Mouse (Mus musculus): ENCODE measurements around the gene Tmem45b. TPM values are rescaled to one million over a fixed set of nuclear protein-coding genes. Genes with fewer than 3 reads are reported as not detected.

The Tmem45b gene
- polyA plus RNA-seq, 1 experiment from 2014 or later, result 0.11 TPM

DNA sequence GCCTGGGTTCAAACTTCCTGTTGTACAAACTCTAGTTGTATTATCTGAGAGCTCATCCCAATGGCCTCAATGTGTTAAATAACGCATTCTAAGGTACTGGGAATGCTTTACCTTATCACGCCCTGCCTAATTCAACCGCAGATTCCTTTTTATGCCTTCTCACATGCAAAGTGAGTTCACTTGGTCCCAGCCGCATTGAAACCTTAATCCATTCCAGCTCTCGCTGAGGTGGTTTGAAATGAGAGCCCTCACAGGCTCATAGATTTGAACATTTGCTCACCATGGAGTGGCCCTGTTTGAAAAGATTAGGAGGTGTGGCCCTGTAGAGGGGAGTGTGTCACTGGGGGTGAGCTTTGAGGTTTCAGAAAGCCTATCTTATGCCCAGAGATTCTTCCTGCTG lies 23.9 kb downstream of the Tmem45b start:
- no peak overlapping the region for H3K4me2 ChIP-seq (ENCODE audit: low read depth, low read length)
- H3K4me1 ChIP-seq (replicated peaks; ENCODE audit: control insufficient read depth, insufficient read depth, low read length), result no peaks in the 10 kb centered on the region
- H3K27me3 ChIP-seq (ENCODE audit: control insufficient read depth, insufficient read depth, low read depth, low read length), result no peaks in the 10 kb centered on the region
- ATAC-seq (ENCODE audit: low read depth), result no peak
- H3K27ac ChIP-seq (ENCODE audit: low read length), result no peak overlapping the region
- no peak overlapping the region for H3K9ac ChIP-seq (ENCODE audit: low read length)
- H3K4me3 ChIP-seq (ENCODE audit: low read length), result no peak overlapping the region
- 92% methylated on average over 5 of the region's 5 CpGs for WGBS
- no peaks in the 10 kb centered on the region for H3K9me3 ChIP-seq (ENCODE audit: control insufficient read depth, low read length)
- no peaks in the 10 kb centered on the region for H3K36me3 ChIP-seq (ENCODE audit: control insufficient read depth, insufficient read depth, low read length)

DNA sequence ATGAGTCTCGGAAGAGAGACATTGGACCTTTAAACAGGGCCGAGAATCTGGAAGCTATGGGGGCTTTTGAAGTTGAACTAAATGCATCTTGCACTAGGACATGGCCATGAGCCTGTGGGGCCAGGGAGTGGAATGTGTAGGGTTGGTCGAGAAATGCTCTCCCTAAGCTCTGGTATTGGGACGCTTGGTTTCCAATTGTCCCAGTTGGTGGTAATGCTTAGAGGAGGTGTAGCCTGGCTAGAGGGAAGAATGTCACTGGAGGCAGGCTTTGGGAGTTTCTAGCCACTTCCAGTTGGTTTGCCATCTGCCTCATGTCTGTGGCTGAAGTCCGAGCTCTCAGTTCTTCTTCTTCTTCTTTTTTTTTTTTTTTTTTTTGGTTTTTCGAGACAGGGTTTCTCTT lies 24.9 kb downstream of the Tmem45b start:
- H3K27ac ChIP-seq (ENCODE audit: low read length), result no peak overlapping the region
- H3K9me3 ChIP-seq (ENCODE audit: control insufficient read depth, low read length), result no peaks in the 10 kb centered on the region
- no peak overlapping the region for H3K4me2 ChIP-seq (ENCODE audit: low read depth, low read length)
- H3K9ac ChIP-seq (ENCODE audit: low read length), result no peak overlapping the region
- no peak overlapping the region for H3K4me3 ChIP-seq (ENCODE audit: low read length)
- H3K27me3 ChIP-seq (ENCODE audit: control insufficient read depth, insufficient read depth, low read depth, low read length), result no peaks in the 10 kb centered on the region
- 80% methylated on average over 5 of the region's 6 CpGs for WGBS
- no peaks in the 10 kb centered on the region for H3K36me3 ChIP-seq (ENCODE audit: control insufficient read depth, insufficient read depth, low read length)
- H3K4me1 ChIP-seq (replicated peaks; ENCODE audit: control insufficient read depth, insufficient read depth, low read length), result no peaks in the 10 kb centered on the region
- no peak for ATAC-seq (ENCODE audit: low read depth)

DNA sequence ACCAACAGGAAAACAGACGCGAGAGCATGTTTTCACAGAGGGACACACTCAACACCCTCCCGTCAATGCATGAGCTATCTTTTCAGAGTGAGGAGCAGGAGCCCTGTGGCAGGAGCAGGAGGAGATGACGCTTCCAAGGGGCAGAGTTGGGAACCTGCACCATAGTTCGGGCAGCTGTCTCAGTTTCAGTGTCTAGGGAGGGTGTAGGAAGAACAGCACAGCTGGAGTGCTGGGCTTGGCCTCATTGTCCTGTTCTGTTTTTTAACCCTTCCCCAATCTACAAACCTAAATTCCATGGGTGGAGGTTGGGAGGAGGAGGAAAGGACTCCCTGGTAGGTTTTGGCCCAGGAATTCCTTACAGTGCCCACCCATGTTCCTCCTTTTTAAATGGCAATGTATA lies 25.4 kb downstream of the Tmem45b start:
- Histone ChIP-seq H3K36me3 (ENCODE audit: control insufficient read depth, insufficient read depth, low read length) (no peaks in the 10 kb centered on the region), H3K9ac (ENCODE audit: low read length) (no peak overlapping the region), H3K4me3 (ENCODE audit: low read length) (no peak overlapping the region), H3K4me2 (ENCODE audit: low read depth, low read length) (no peak overlapping the region), H3K27me3 (ENCODE audit: control insufficient read depth, insufficient read depth, low read depth, low read length) (no peaks in the 10 kb centered on the region), H3K27ac (ENCODE audit: low read length) (no peak overlapping the region), H3K9me3 (ENCODE audit: control insufficient read depth, low read length) (no peaks in the 10 kb centered on the region), H3K4me1 (replicated peaks; ENCODE audit: control insufficient read depth, insufficient read depth, low read length) (no peaks in the 10 kb centered on the region)
- ATAC-seq (ENCODE audit: low read depth), result no peak
- 62% methylated on average over 5 of the region's 5 CpGs for WGBS

DNA sequence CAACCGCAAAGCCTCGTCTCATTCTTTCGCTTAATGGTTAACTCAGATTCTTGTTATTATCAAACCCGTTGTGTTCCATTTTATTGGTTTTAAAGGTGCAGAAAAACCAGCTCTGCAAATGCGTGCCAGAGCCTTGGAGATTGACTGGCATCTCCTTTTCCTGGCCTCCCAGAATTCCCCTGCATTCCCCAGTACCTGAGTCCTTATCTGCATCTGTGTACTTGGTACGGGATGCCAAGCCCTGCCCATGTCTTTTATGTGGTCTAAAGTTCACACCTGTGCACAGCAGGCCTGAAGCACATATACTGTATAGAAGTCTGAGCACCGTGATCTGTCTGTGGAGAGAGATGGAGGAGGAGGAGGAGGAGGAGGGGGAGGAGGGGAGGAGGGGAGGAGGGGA lies 26.4 kb downstream of the Tmem45b start:
- H3K4me3 ChIP-seq (ENCODE audit: low read length), result no peak overlapping the region
- 64% methylated on average over 6 of the region's 7 CpGs for WGBS
- no peak; the same call in 1 of the 2 replicates for ATAC-seq (ENCODE audit: low read depth)
- no peaks in the 10 kb centered on the region for H3K36me3 ChIP-seq (ENCODE audit: control insufficient read depth, insufficient read depth, low read length)
- H3K4me2 ChIP-seq (ENCODE audit: low read depth, low read length), result no peak overlapping the region
- H3K9me3 ChIP-seq (ENCODE audit: control insufficient read depth, low read length), result no peaks in the 10 kb centered on the region
- no peaks in the 10 kb centered on the region for H3K4me1 ChIP-seq (replicated peaks; ENCODE audit: control insufficient read depth, insufficient read depth, low read length)
- no peak overlapping the region for H3K9ac ChIP-seq (ENCODE audit: low read length)
- no peak overlapping the region for H3K27ac ChIP-seq (ENCODE audit: low read length)
- no peaks in the 10 kb centered on the region for H3K27me3 ChIP-seq (ENCODE audit: control insufficient read depth, insufficient read depth, low read depth, low read length)

DNA sequence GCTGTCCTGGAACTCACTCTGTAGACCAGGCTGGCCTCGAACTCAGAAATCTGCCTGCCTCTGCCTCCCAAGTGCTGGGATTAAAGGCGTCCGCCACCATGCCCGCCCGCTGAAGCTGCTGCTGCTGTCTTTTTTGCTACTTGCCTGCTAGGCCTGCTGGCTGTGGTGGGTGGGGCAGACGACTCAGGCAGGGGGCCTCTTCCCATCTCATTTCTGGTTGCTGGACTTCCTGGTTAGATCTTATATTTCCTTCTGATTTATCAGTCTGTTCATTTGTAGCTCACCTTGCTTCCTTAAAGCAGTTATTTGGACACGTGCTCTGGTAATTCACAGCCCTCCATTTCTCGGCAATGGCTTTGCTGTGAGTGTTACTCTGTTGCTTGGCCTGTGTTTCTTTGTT lies 28.8 kb downstream of the Tmem45b start:
- no peaks in the 10 kb centered on the region for H3K9me3 ChIP-seq (ENCODE audit: control insufficient read depth, low read length)
- H3K27me3 ChIP-seq (ENCODE audit: control insufficient read depth, insufficient read depth, low read depth, low read length), result no peaks in the 10 kb centered on the region
- 82% methylated on average over 8 of the region's 8 CpGs for WGBS
- no peak overlapping the region for H3K9ac ChIP-seq (ENCODE audit: low read length)
- no peak for ATAC-seq (ENCODE audit: low read depth)
- no peaks in the 10 kb centered on the region for H3K4me1 ChIP-seq (replicated peaks; ENCODE audit: control insufficient read depth, insufficient read depth, low read length)
- no peak overlapping the region for H3K4me3 ChIP-seq (ENCODE audit: low read length)
- no peak overlapping the region for H3K27ac ChIP-seq (ENCODE audit: low read length)
- H3K4me2 ChIP-seq (ENCODE audit: low read depth, low read length), result no peak overlapping the region
- no peaks in the 10 kb centered on the region for H3K36me3 ChIP-seq (ENCODE audit: control insufficient read depth, insufficient read depth, low read length)

DNA sequence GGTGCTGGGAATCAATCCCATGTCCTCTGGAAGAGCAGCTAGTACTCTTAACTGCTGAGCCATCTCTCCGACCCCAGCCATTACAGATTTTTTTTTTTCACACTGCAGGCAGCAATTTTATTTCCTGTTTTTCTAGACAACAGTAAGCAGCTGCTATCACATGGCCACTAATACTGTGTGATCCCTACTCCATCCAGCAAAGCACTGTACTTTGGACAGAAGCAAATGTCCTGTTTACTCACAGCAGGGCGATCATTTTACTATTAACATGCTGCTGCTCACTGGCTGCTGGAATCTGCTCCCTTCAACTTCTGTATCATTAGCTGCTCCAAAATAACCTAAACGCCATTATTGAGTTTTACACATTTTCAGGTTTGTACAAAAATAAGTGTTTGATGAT lies 30.8 kb downstream of the Tmem45b start:
- Histone ChIP-seq H3K36me3 (ENCODE audit: control insufficient read depth, insufficient read depth, low read length) (no peaks in the 10 kb centered on the region), H3K4me1 (replicated peaks; ENCODE audit: control insufficient read depth, insufficient read depth, low read length) (no peaks in the 10 kb centered on the region), H3K27ac (ENCODE audit: low read length) (no peak overlapping the region), H3K4me3 (ENCODE audit: low read length) (no peak overlapping the region), H3K27me3 (ENCODE audit: control insufficient read depth, insufficient read depth, low read depth, low read length) (no peaks in the 10 kb centered on the region), H3K9ac (ENCODE audit: low read length) (no peak overlapping the region), H3K4me2 (ENCODE audit: low read depth, low read length) (no peak overlapping the region), H3K9me3 (ENCODE audit: control insufficient read depth, low read length) (no peaks in the 10 kb centered on the region)
- WGBS, result 71% methylated on average over 3 of the region's 3 CpGs
- no peak for ATAC-seq (ENCODE audit: low read depth)

DNA sequence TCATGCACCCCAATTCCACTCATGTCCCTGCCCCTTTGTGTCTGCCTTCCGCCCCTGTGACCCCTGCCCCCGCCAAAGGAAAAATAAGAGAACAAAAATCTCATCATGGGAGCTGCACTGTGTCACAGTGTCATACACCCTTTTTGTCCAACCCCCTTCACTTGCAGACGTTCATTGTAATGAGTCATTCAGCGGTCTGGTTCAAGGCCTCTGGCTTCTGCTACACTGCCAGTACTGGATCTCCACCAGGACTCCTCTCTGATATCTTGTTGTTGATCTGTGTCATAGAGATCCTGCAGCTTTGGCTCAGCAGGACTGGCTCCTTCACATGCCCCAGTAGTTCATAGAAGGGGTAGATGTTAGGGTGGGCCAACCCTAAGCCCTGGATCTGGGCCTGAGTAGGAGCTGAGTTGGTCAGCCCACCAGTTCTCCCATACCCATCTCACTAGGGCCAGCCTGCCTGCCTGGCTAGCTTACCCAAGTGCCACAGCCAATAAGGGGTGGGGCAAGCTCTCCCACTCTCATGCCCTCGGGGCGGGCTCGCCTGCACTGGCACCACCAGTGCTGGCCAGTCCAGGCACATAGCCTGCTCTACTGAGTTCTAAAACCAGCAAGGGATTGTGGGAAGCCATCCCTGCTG lies 31.8 kb downstream of the Tmem45b start:
- Histone ChIP-seq H3K4me3 (ENCODE audit: low read length) (no peak overlapping the region), H3K4me1 (replicated peaks; ENCODE audit: control insufficient read depth, insufficient read depth, low read length) (no peaks in the 10 kb centered on the region), H3K27me3 (ENCODE audit: control insufficient read depth, insufficient read depth, low read depth, low read length) (no peaks in the 10 kb centered on the region), H3K4me2 (ENCODE audit: low read depth, low read length) (no peak overlapping the region), H3K27ac (ENCODE audit: low read length) (no peak overlapping the region), H3K9ac (ENCODE audit: low read length) (no peak overlapping the region), H3K36me3 (ENCODE audit: control insufficient read depth, insufficient read depth, low read length) (no peaks in the 10 kb centered on the region), H3K9me3 (ENCODE audit: control insufficient read depth, low read length) (no peaks in the 10 kb centered on the region)
- 76% methylated on average over 7 of the region's 7 CpGs for WGBS
- ATAC-seq (ENCODE audit: low read depth), result no peak

DNA sequence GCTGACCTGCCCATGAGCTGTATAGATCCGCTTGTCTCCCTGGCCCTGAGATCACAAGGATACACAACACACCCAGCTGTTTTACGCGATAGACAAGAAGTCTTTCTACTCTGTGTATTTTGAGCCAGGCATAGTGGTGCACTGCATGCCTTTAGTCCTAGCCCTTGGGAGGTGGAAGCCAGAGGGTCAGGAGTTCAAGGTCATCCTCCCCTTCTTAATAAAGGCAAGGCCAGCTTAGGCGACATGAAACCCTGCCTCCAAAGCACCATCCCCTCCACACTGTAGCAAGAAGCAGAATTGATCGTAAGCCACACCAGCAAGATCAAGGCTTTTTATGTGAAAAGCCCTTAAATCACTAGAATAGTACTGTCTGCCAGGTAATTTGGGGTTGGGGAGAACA lies 32.5 kb downstream of the Tmem45b start:
- no peaks in the 10 kb centered on the region for H3K4me1 ChIP-seq (replicated peaks; ENCODE audit: control insufficient read depth, insufficient read depth, low read length)
- no peak overlapping the region for H3K27ac ChIP-seq (ENCODE audit: low read length)
- H3K4me2 ChIP-seq (ENCODE audit: low read depth, low read length), result no peak overlapping the region
- H3K4me3 ChIP-seq (ENCODE audit: low read length), result no peak overlapping the region
- no peak for ATAC-seq (ENCODE audit: low read depth)
- H3K9ac ChIP-seq (ENCODE audit: low read length), result no peak overlapping the region
- H3K27me3 ChIP-seq (ENCODE audit: control insufficient read depth, insufficient read depth, low read depth, low read length), result no peaks in the 10 kb centered on the region
- WGBS, result 81% methylated on average over 5 of the region's 5 CpGs
- H3K9me3 ChIP-seq (ENCODE audit: control insufficient read depth, low read length), result no peaks in the 10 kb centered on the region
- H3K36me3 ChIP-seq (ENCODE audit: control insufficient read depth, insufficient read depth, low read length), result no peaks in the 10 kb centered on the region

DNA sequence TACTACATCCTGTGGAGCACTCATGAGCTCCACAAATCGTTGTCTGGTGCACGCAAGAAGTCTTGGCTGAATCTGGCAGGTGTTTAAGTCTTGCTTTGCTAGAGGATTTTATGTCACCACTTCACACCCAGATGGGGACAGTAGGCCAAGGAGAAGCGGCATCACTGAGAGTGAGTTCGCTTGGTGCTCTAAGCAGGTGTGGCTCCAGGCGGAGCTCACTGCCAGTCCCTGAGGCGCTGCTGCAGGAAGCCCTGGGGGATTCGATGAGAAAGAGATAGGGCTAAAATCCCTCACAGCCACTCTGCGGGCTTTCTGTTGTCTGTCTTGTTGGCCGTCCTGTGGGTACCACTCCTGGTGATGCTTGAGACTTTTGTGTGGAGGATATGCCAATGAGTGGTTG lies 34.3 kb downstream of the Tmem45b start:
- ATAC-seq (ENCODE audit: low read depth), result no peak
- Histone ChIP-seq H3K27me3 (ENCODE audit: control insufficient read depth, insufficient read depth, low read depth, low read length) (no peaks in the 10 kb centered on the region), H3K4me1 (replicated peaks; ENCODE audit: control insufficient read depth, insufficient read depth, low read length) (no peaks in the 10 kb centered on the region), H3K4me2 (ENCODE audit: low read depth, low read length) (no peak overlapping the region), H3K27ac (ENCODE audit: low read length) (no peak overlapping the region), H3K36me3 (ENCODE audit: control insufficient read depth, insufficient read depth, low read length) (no peaks in the 10 kb centered on the region), H3K4me3 (ENCODE audit: low read length) (no peak overlapping the region), H3K9me3 (ENCODE audit: control insufficient read depth, low read length) (no peaks in the 10 kb centered on the region), H3K9ac (ENCODE audit: low read length) (no peak overlapping the region)
- whole genome bisulfite sequencing, result 60% methylated on average over 9 of the region's 9 CpGs

DNA sequence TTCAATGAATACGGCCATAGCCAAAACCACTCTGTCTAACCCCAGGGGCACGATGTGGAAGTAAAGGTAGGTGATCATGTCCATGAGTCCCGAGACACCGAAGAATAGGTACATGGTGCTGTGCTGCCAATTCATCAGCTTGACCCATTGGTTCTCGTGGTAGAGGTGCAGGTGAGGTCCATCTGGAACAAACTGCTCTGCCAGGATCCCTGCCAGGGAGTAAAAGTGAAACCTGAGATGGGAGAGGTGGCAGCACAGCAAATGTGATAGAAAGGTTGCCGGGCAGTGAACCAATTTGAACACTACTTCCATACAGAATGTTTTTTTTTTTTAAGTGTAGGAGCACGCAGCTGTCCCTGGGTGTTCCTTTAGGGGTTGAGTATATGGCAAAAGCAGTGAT lies 35.3 kb downstream of the Tmem45b start:
- no peaks in the 10 kb centered on the region for H3K9me3 ChIP-seq (ENCODE audit: control insufficient read depth, low read length)
- H3K4me2 ChIP-seq (ENCODE audit: low read depth, low read length), result no peak overlapping the region
- H3K27ac ChIP-seq (ENCODE audit: low read length), result no peak overlapping the region
- no peak overlapping the region for H3K9ac ChIP-seq (ENCODE audit: low read length)
- H3K36me3 ChIP-seq (ENCODE audit: control insufficient read depth, insufficient read depth, low read length), result no peaks in the 10 kb centered on the region
- H3K27me3 ChIP-seq (ENCODE audit: control insufficient read depth, insufficient read depth, low read depth, low read length), result no peaks in the 10 kb centered on the region
- WGBS, result 77% methylated on average over 7 of the region's 7 CpGs
- H3K4me1 ChIP-seq (replicated peaks; ENCODE audit: control insufficient read depth, insufficient read depth, low read length), result no peaks in the 10 kb centered on the region
- ATAC-seq (ENCODE audit: low read depth), result no peak
- H3K4me3 ChIP-seq (ENCODE audit: low read length), result no peak overlapping the region
